Mouse (Mus musculus) neutrophil, adult 83 days (primary cell): ENCODE measurements around the gene Acad9. TPM values are rescaled to one million over a fixed set of nuclear protein-coding genes. Genes with fewer than 3 reads are reported as not detected.

Experiments used
- total RNA-seq, 2 experiments: library from RNA; stranded (reverse); gene quantifications; one replicate each; pipeline ENCODE4 v1.2.4; 2023

Gene Acad9
- total RNA-seq: 10 to 100 TPM; 17.4 to 22.5 TPM

GRCm38 (mm10) chr3:36065843-36066651, at the start of gene Acad9:
Acad9 (plus strand) TSS chr3:36065979.

GRCm38 (mm10) chr3:36053447-36053846, 12.3 kb upstream of the Acad9 start, which contains the start of gene Ccdc144b:
Ccdc144b (minus strand) TSS chr3:36053547.

Other genes starting within 250 kb of the Acad9 start
- 10 to 100 TPM; 62.2 to 62.8 TPM for gene Dcun1d1, start 128.5 kb upstream of the Acad9 start, total RNA-seq
- 1 to 10 TPM; 6.4 to 9.5 TPM for gene Mccc1, start 65.3 kb upstream of the Acad9 start, total RNA-seq
- not detected for gene Ccdc144b, start 12.4 kb upstream of the Acad9 start, total RNA-seq
- gene D3Ertd254e, start 85.0 kb downstream of the Acad9 start, total RNA-seq: 1 to 10 TPM; 1.2 TPM
- gene Qrfpr, start 156.3 kb downstream of the Acad9 start, total RNA-seq: not detected